Mouse (Mus musculus): ENCODE data around the gene Lrrc1.

DNA sequence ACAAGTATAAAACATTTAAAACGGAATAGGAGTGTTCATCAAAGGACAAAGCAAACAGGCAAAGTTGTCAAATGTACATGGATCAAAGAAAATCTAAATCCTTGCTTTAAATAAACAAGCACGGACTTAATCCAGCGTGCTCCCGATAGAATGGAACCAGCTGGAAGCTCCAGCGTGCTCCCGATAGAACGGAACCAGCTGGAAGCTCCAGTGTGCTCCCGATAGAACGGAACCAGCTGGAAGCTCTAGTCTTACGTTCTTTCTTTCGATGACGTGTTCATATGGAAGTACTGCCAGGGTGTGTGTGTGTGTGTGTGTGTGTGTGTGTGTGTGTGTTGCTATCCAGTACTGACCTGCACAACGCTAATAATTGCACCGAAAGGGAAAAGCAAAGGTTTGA is 84.3 kb downstream of the Lrrc1 start:
- no peak for TF ChIP-seq CTCF (IDR thresholded peaks at IDR 0.05; ENCODE audit: control insufficient read depth, insufficient read depth, insufficient read length)
- TF ChIP-seq FOSL1 (IDR thresholded peaks at IDR 0.05; ENCODE audit: insufficient read depth, low read length, poor library complexity, severe bottlenecking), result no peak
- TF ChIP-seq USF1 (IDR thresholded peaks at IDR 0.05; ENCODE audit: low read depth), result no peak
- TF ChIP-seq MAX (IDR thresholded peaks at IDR 0.05), result no peak
- no peak for TF ChIP-seq CEBPB (IDR thresholded peaks at IDR 0.05; ENCODE audit: low read depth)
